Mouse (Mus musculus) stomach, embryonic 14.5 days (tissue): Measurements from ENCODE around the gene Arhgap31. TPM values are rescaled to one million over a fixed set of nuclear protein-coding genes. Genes with fewer than 3 reads are reported as not detected.
"Not testable (repeated sequence)": the region's sequence is repeated elsewhere in the genome, so short reads cannot be mapped to it uniquely, and the experiment has no call there.

Source experiments
- ATAC-seq: fragments of 200-750 bp; cut with Nextera tagmentation; 2 replicates; pipeline ENCODE4 v1.8.0; 2017; ENCODE audit warnings: low read depth, moderate TSS enrichment; ENCODE audit not compliant: insufficient number of reproducible peaks, insufficient read depth, low FRiP score
- H3K27ac ChIP-seq: fragments of 300-500 bp; sonication (generic); 2 replicates; pipeline ENCODE4 v1.5.1; 2014; ENCODE audit warnings: mild to moderate bottlenecking, low read length, moderate library complexity, mixed read lengths
- H3K27me3 ChIP-seq: fragments of 300-500 bp; sonication (generic); 2 replicates; pipeline ENCODE4 v1.6.1; 2014; ENCODE audit warnings: low read length, control low read depth, mixed read lengths; ENCODE audit not compliant: control insufficient read depth, insufficient read depth
- H3K36me3 ChIP-seq: fragments of 300-500 bp; sonication (generic); 2 replicates; pipeline ENCODE4 v1.6.1; 2014; ENCODE audit warnings: mild to moderate bottlenecking, control low read depth, low read length, moderate library complexity, mixed read lengths; ENCODE audit not compliant: control insufficient read depth, insufficient read depth
- H3K4me1 ChIP-seq: fragments of 300-500 bp; sonication (generic); 2 replicates; pipeline ENCODE4 v1.6.1; 2014; ENCODE audit warnings: low read length, control low read depth, mixed read lengths; ENCODE audit not compliant: control insufficient read depth, insufficient read depth
- H3K4me2 ChIP-seq: fragments of 300-500 bp; sonication (generic); replicated peaks from 2 replicates; pipeline ENCODE4 v1.6.1; 2014; ENCODE audit warnings: low read depth, low read length, control low read depth
- H3K4me3 ChIP-seq: fragments of 300-500 bp; sonication (generic); 2 replicates; pipeline ENCODE4 v1.5.1; 2014; ENCODE audit warnings: low read depth, low read length, control low read depth
- H3K9ac ChIP-seq: fragments of 300-500 bp; sonication (generic); replicated peaks from 2 replicates; pipeline ENCODE4 v1.6.1; 2014; ENCODE audit warnings: low read depth, mild to moderate bottlenecking, control low read depth, low read length, moderate library complexity, mixed read lengths
- H3K9me3 ChIP-seq: fragments of 300-500 bp; sonication (generic); 2 replicates; pipeline ENCODE4 v1.6.1; 2016; ENCODE audit warnings: low read depth, low read length, control low read depth; ENCODE audit not compliant: control insufficient read depth
- WGBS: fragments of 180-500 bp; shearing (Covaris S2); extraction: QIAGEN DNeasy Blood & Tissue Kit; methylation state at CpG from one replicate; pipeline ENCODE4 v1.1.7; 2014; 5-methylcytosine and 5-hydroxymethylcytosine counted together
- polyA plus RNA-seq: library from polyadenylated mRNA; unstranded; fragments of >200 nt; fragmentation: Nextera tagmentation; extraction: Ambion mirVana; gene quantifications from 2 replicates; pipeline ENCODE4 v1.2.1, GENCODE M21; 2014

The Arhgap31 gene
- polyA plus RNA-seq, 1 experiment from 2014 or later = 14.8 TPM

DNA sequence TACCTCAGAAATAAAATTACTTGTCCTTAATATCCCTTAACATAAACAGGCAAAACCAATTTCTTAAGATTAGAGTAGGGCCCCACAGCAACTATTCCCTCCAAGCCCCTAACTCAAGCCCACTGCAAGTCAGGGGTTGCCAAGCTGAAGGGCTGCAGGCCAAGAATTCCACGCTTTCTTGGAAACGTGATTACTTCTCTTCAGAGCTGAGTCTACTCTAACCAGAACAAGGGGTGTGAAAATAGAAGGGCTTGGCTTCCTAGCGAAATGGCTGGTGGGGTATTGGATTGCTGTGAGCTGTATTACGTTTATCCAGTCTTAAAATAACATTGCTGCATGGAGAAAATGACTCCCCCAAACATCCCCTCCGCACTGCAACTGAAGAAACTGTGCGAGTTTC, 25.4 kb downstream of the Arhgap31 start:
- no peak overlapping the region for H3K4me3 ChIP-seq
- H3K9me3 ChIP-seq = no peaks in the 10 kb centered on the region
- no peaks in the 10 kb centered on the region for H3K36me3 ChIP-seq
- no peak overlapping the region for H3K9ac ChIP-seq
- 36% methylated on average over 6 of the region's 6 CpGs for WGBS
- no peak for ATAC-seq
- peaks cover 22% of the 10 kb centered on the region for H3K4me1 ChIP-seq
- H3K27ac ChIP-seq = peak overlapping the region; percentile 52; the same call in 1 of the 2 replicates
- H3K4me2 ChIP-seq = no peak overlapping the region
- no peaks in the 10 kb centered on the region for H3K27me3 ChIP-seq

DNA sequence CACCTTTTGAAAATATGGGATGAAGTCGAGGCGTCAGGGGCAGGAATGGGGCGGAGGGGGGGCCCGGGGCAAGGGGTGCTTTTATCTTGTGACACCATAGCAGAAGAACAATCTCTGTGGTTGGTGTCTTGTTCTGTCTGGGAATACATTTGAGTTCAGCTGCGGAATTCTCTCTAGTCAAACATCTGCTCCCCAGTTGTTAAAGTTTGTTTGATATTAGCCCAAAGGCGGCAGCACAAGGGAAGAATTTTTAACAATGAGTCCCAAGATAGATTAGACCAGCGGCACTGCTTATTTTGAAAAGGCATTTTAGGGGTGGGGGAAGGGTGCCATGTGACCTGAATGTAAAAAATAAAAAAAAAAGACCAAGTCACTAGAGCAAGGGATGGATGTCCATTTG, 30.0 kb downstream of the Arhgap31 start:
- Histone ChIP-seq H3K9me3 (no peaks in the 10 kb centered on the region), H3K27ac (no peak overlapping the region), H3K36me3 (no peaks in the 10 kb centered on the region), H3K4me2 (no peak overlapping the region), H3K4me3 (no peak overlapping the region), H3K4me1 (peaks cover 8% of the 10 kb centered on the region; the same call in 1 of the 2 replicates), H3K27me3 (no peaks in the 10 kb centered on the region), H3K9ac (no peak overlapping the region)
- ATAC-seq = no peak
- 39% methylated on average over 7 of the region's 7 CpGs for WGBS

GRCm38 (mm10) chr16:38681313-38681712, 31.8 kb downstream of the Arhgap31 start:
- H3K27ac ChIP-seq = no peak overlapping the region
- H3K9me3 ChIP-seq = no peaks in the 10 kb centered on the region
- no peaks in the 10 kb centered on the region for H3K4me1 ChIP-seq
- no peak overlapping the region for H3K9ac ChIP-seq
- H3K36me3 ChIP-seq = no peaks in the 10 kb centered on the region
- no peaks in the 10 kb centered on the region for H3K27me3 ChIP-seq
- WGBS = 86% methylated on average over 2 of the region's 2 CpGs
- no peak overlapping the region for H3K4me2 ChIP-seq
- ATAC-seq = no peak
- H3K4me3 ChIP-seq = no peak overlapping the region

- WGBS = 38% methylated on average over 12 of the region's 12 CpGs
- Histone ChIP-seq H3K27ac (peak overlapping the region; percentile 16; the same call in 1 of the 2 replicates), H3K27me3 (no peaks in the 10 kb centered on the region), H3K4me1 (no peaks in the 10 kb centered on the region), H3K4me2 (peak overlapping the region; percentile 10), H3K9me3 (no peaks in the 10 kb centered on the region), H3K4me3 (no peak overlapping the region), H3K36me3 (no peaks in the 10 kb centered on the region), H3K9ac (no peak overlapping the region)
- ATAC-seq = 0 out of 2 replicates have a peak, but pooled peaks have one; percentile 37
These were observed 33.5 kb downstream of the Arhgap31 start for GRCm38 (mm10) chr16:38679431-38680021.

- 78% methylated on average over 8 of the region's 8 CpGs for WGBS
- Histone ChIP-seq H3K4me1 (no peaks in the 10 kb centered on the region), H3K4me3 (no peak overlapping the region), H3K9ac (no peak overlapping the region), H3K27me3 (no peaks in the 10 kb centered on the region), H3K9me3 (no peaks in the 10 kb centered on the region), H3K4me2 (no peak overlapping the region), H3K27ac (no peak overlapping the region), H3K36me3 (no peaks in the 10 kb centered on the region)
- ATAC-seq = no peak
These were observed 34.2 kb downstream of the Arhgap31 start for GRCm38 (mm10) chr16:38678853-38679252.

DNA sequence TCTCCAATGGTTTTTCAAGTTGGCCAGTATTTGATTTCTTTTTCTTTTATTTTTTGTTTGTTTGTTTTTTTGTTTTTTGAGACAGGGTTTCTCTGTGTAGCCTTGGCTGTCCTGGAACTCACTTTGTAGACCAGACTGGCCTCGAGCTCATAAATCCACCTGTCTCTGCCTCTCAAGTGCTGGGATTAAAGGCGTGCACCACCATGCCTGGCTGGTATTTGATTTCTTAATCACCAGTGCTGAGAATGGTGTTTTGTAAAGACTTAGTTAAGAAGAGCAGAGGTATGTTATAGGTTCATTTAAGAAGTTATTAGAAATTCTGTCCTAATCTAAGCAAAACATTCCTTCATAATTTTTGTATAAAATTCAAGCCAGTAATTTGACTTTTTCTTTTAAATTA, 35.1 kb downstream of the Arhgap31 start:
- H3K27me3 ChIP-seq, H3K9me3 ChIP-seq, H3K9ac ChIP-seq, H3K4me1 ChIP-seq, ATAC-seq, H3K27ac ChIP-seq, H3K4me2 ChIP-seq, H3K4me3 ChIP-seq, H3K36me3 ChIP-seq: not testable (repeated sequence)
- WGBS = 68% methylated on average over 2 of the region's 2 CpGs

GRCm38 (mm10) chr16:38677171-38677570, 35.9 kb downstream of the Arhgap31 start:
- ATAC-seq = no peak
- peaks cover 5% of the 10 kb centered on the region for H3K4me1 ChIP-seq
- 80% methylated on average over 6 of the region's 6 CpGs for WGBS
- no peaks in the 10 kb centered on the region for H3K27me3 ChIP-seq
- H3K4me2 ChIP-seq = no peak overlapping the region
- no peak overlapping the region for H3K9ac ChIP-seq
- H3K36me3 ChIP-seq = no peaks in the 10 kb centered on the region
- no peak overlapping the region for H3K27ac ChIP-seq
- H3K9me3 ChIP-seq = no peaks in the 10 kb centered on the region
- H3K4me3 ChIP-seq = no peak overlapping the region

GRCm38 (mm10) chr16:38676647-38677046, 36.4 kb downstream of the Arhgap31 start:
- Histone ChIP-seq H3K4me3 (no peak overlapping the region), H3K27me3 (no peaks in the 10 kb centered on the region), H3K27ac (no peak overlapping the region), H3K9ac (no peak overlapping the region), H3K4me2 (no peak overlapping the region), H3K36me3 (no peaks in the 10 kb centered on the region), H3K9me3 (no peaks in the 10 kb centered on the region), H3K4me1 (peaks cover 10% of the 10 kb centered on the region)
- no peak for ATAC-seq
- WGBS = 92% methylated on average over 4 of the region's 4 CpGs
